Mouse (Mus musculus) adrenal gland, postnatal 4 days (tissue): Measurements from ENCODE around the gene Cryga. TPM values are rescaled to one million over a fixed set of nuclear protein-coding genes. Genes with fewer than 3 reads are reported as not detected.
"Not testable (repeated sequence)": the region's sequence is repeated elsewhere in the genome, so short reads cannot be mapped to it uniquely, and the experiment has no call there.

Source experiments
- DNase-seq, 2 experiments: peaks; one replicate each; pipeline ENCODE4 v3.0.0; 2021 to 2022; ENCODE audit warnings: low spot score in 2 of 2, mixed read lengths in 2 of 2
- total RNA-seq, 2 experiments: library from RNA; stranded (reverse); gene quantifications; 2 replicates each; pipeline ENCODE4 v1.2.3; 2021

The Cryga gene
- total RNA-seq, 2 experiments from 2014 or later: not detected

GRCm38 (mm10) chr1:65091566-65091965, 11.6 kb downstream of the Cryga start:
- no peak for DNase-seq

DNA sequence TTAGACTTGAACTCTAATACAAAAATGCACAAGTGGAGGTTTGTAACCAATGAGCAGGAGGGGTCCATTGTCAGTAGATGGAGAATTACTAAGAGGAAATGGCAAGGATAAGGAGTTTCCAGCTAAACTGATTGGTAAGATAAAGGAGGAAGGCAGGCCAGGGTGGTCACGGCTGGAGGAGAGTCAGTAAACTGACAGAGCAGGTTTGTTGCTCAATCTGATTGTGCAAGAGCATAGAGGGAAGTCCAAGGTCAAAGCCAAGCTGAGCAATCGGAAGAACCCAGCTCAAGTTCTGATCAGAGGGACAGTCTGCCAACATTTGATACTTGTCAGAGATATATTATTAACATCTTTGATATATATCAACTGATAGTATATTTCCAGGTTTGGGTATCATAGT, 12.8 kb downstream of the Cryga start:
- DNase-seq: no peak

GRCm38 (mm10) chr1:65088567-65089356, 14.4 kb downstream of the Cryga start:
- DNase-seq: no peak

GRCm38 (mm10) chr1:65082188-65082587, 21.0 kb downstream of the Cryga start, which contains the start of gene Crygb:
TSS of gene Crygb (minus strand) at chr1:65082288.
- DNase-seq: no peak

GRCm38 (mm10) chr1:65075607-65076006, 27.6 kb downstream of the Cryga start:
- no peak for DNase-seq

- no peak for DNase-seq
Observed at GRCm38 (mm10) chr1:65073589-65073988, 29.6 kb downstream of the Cryga start, which contains the start of gene Crygc. TSS of gene Crygc (minus strand) at chr1:65073689.

DNA sequence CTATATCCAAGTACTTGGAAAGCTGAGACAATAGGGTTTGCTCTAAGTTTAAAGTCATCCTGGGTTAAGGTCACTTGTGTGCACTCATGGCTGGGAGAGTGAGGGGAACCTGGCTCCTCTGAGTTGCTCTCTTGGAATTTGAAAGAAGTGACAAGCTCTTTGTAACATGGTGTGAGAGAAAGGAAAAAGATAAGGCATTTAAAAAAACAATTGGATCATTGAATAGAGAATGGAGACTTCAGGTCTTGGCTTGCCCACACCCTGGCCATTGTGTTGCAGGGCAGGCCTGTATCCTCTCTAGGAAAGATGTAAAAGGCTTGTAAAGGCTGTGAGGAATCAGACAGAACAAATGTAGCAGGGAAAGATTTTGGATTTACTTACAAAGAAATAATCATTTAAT, 35.3 kb downstream of the Cryga start:
- DNase-seq: no peak

DNA sequence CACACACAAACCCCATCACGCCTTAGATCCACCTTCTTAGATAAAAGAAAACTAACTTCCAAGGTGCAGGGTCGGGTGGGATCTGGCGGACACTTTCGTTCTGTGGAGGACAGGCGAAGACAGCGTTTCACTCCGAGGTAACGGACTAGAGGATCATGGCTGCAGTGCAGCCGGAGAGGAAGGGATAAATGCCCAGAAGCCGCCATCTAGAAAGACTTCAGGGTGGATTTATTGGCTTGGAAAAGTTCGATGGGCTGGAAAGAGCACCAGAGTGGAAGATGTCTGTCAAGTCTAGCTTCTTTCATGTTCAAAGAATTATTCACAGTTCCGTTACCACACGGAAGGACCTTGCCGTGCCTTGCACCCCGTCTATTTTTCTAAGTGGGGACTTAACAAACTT, 39.0 kb downstream of the Cryga start:
- no peak for DNase-seq

GRCm38 (mm10) chr1:65063352-65063751, 39.8 kb downstream of the Cryga start, which contains the start of gene Crygd:
TSS of gene Crygd (minus strand) at chr1:65063452.
- DNase-seq: no peak

GRCm38 (mm10) chr1:65052140-65052539, 51.0 kb downstream of the Cryga start:
- no peak for DNase-seq

GRCm38 (mm10) chr1:65051696-65052095, 51.5 kb downstream of the Cryga start:
- no peak for DNase-seq

- not testable (repeated sequence) for DNase-seq
Observed at GRCm38 (mm10) chr1:65050952-65051351, 52.2 kb downstream of the Cryga start, which contains the start of gene Cryge. TSS of gene Cryge (minus strand) at chr1:65051149.

Other genes with a start within 250 kb of the Cryga start
- gene Plekhm3, start 146.5 kb downstream of the Cryga start, total RNA-seq: 10 to 100 TPM; 27.0 to 29.2 TPM
- 100 to 1,000 TPM; 902 to 972 TPM for gene Akr1cl, start 70.6 kb downstream of the Cryga start, total RNA-seq
- gene Cryge, start 52.2 kb downstream of the Cryga start, total RNA-seq: under 1 TPM in 1 of 2 experiments, not detected in 1; 0.50 TPM
- not detected for gene Crygd, start 39.9 kb downstream of the Cryga start, total RNA-seq
- gene Crygc, start 29.7 kb downstream of the Cryga start, total RNA-seq: not detected
- not detected for gene Crygb, start 21.1 kb downstream of the Cryga start, total RNA-seq
- not detected for gene Gm28845, start 16.2 kb upstream of the Cryga start, total RNA-seq
- gene D630023F18Rik, start 19.8 kb upstream of the Cryga start, total RNA-seq: 1 to 10 TPM in 1 of 2 experiments, not detected in 1; 1.2 TPM
- 100 to 1,000 TPM; 373 to 385 TPM for gene Idh1, start 83.1 kb upstream of the Cryga start, total RNA-seq
- gene Pikfyve, start 83.3 kb upstream of the Cryga start, total RNA-seq: 10 to 100 TPM; 34.6 to 36.0 TPM
- not detected for gene Pth2r, start 178.7 kb upstream of the Cryga start, total RNA-seq